Mouse (Mus musculus) inflammation-experienced regulatory T-cells, adult 6 months (primary cell): ENCODE results near the gene B3galnt2. TPM values are rescaled to one million over a fixed set of nuclear protein-coding genes. Genes with fewer than 3 reads are reported as not detected.
"Not testable (repeated sequence)": the region's sequence is repeated elsewhere in the genome, so short reads cannot be mapped to it uniquely, and the experiment has no call there.

Source experiments
- ATAC-seq: one replicate; pipeline ENCODE4 v1.8.0; 2017
- polyA plus RNA-seq, 3 experiments: library from polyadenylated mRNA; unstranded; fragments of 100-300 nt; shearing (Covaris generic); gene quantifications; one replicate each; pipeline ENCODE4 v1.2.1; 2017

Gene B3galnt2
- 10 to 100 TPM in 2 of 3 experiments, 1 to 10 TPM in 1; 8.9 to 12.7 (median 11.7) TPM for polyA plus RNA-seq

- ATAC-seq = peak; percentile 95
Measured at GRCm38 (mm10) chr13:13953874-13954832, at the start of gene B3galnt2. Gene B3galnt2 (plus strand): TSS chr13:13954469.

GRCm38 (mm10) chr13:13911341-13911740 lies 42.9 kb upstream of the B3galnt2 start:
- no peak for ATAC-seq

- ATAC-seq = no peak
Measured at GRCm38 (mm10) chr13:13919396-13919795, 34.9 kb upstream of the B3galnt2 start.

- ATAC-seq = no peak
Measured at GRCm38 (mm10) chr13:13922526-13922925, 31.7 kb upstream of the B3galnt2 start.

- ATAC-seq = no peak
Measured at GRCm38 (mm10) chr13:13929982-13930381, 24.3 kb upstream of the B3galnt2 start.

- peak; percentile 3 for ATAC-seq
Measured at GRCm38 (mm10) chr13:13954931-13955330, 662 bp downstream of the B3galnt2 start.

- no peak for ATAC-seq
Measured at GRCm38 (mm10) chr13:13956686-13957085, 2.4 kb downstream of the B3galnt2 start.

GRCm38 (mm10) chr13:13960211-13960610 lies 5.9 kb downstream of the B3galnt2 start:
- no peak for ATAC-seq

GRCm38 (mm10) chr13:13961046-13961445 lies 6.8 kb downstream of the B3galnt2 start:
- no peak for ATAC-seq

- no peak for ATAC-seq
Measured at GRCm38 (mm10) chr13:13965388-13965964, 11.2 kb downstream of the B3galnt2 start.

GRCm38 (mm10) chr13:13966172-13966571 lies 11.9 kb downstream of the B3galnt2 start:
- ATAC-seq = no peak

- no peak for ATAC-seq
Measured at GRCm38 (mm10) chr13:13968629-13969111, 14.4 kb downstream of the B3galnt2 start.

GRCm38 (mm10) chr13:13969796-13970195 lies 15.5 kb downstream of the B3galnt2 start:
- no peak for ATAC-seq

GRCm38 (mm10) chr13:13981842-13982241 lies 27.6 kb downstream of the B3galnt2 start:
- not testable (repeated sequence) for ATAC-seq

- ATAC-seq = no peak
Measured at GRCm38 (mm10) chr13:13983523-13983922, 29.3 kb downstream of the B3galnt2 start.

GRCm38 (mm10) chr13:13989135-13989534 lies 34.9 kb downstream of the B3galnt2 start:
- ATAC-seq = no peak

GRCm38 (mm10) chr13:13990391-13990790 lies 36.1 kb downstream of the B3galnt2 start:
- no peak for ATAC-seq

- ATAC-seq = no peak
Measured at GRCm38 (mm10) chr13:13993041-13993440, 38.8 kb downstream of the B3galnt2 start.

GRCm38 (mm10) chr13:13995046-13995445 lies 40.8 kb downstream of the B3galnt2 start:
- no peak for ATAC-seq

- ATAC-seq = no peak
Measured at GRCm38 (mm10) chr13:13997476-13997875, 43.2 kb downstream of the B3galnt2 start.

- no peak for ATAC-seq
Measured at GRCm38 (mm10) chr13:14002706-14003105, 48.4 kb downstream of the B3galnt2 start.

- no peak for ATAC-seq
Measured at GRCm38 (mm10) chr13:14004086-14004485, 49.8 kb downstream of the B3galnt2 start.

GRCm38 (mm10) chr13:14004999-14005398 lies 50.7 kb downstream of the B3galnt2 start:
- ATAC-seq = no peak

- no peak for ATAC-seq
Measured at GRCm38 (mm10) chr13:14006056-14006455, 51.8 kb downstream of the B3galnt2 start.
